Mouse (Mus musculus): Measurements from ENCODE around the gene Acer2.

Gene Acer2

DNA sequence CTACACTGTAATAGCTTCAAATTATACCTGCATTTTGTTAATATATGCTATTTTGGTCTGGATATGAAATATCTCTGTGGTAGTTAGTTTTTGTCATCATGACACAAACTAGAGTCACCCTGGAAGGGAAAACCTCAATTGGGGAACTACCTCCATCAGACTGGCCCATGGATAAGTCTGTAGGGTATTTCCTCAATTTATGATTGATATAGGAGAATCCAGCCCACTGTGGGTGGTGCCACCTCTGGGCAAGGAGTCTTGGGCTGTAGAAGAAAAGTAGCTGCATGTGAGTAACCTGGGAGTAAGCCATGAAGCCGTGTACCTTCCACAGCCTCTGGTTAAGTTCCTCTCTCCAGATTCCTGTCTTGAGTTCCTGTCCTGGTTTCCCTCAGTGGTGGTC is 74.6 kb downstream of the Acer2 start:
- peak; percentile 58 for DNase-seq (ENCODE audit: extremely low read depth, low read depth)

DNA sequence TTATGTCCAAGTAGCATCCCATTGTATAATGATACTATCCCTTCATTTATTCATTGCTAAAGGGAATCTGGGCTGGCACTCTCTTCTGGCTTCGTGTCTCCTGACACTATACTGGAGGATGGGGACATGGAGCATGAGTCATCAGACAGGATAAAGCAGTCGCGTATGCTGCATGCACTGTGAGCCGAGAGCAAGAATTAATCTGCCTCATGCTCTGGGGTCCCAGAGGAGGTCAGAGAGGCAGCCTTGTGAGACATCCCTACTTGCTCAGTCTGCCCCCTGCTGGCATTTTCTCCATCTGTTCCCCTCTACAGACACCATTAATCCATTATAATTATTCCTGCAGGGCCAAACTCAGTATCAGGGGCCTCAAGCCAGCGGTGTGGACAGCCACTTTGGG is 79.3 kb downstream of the Acer2 start:
- no peak for DNase-seq (ENCODE audit: extremely low read depth, low read depth)

DNA sequence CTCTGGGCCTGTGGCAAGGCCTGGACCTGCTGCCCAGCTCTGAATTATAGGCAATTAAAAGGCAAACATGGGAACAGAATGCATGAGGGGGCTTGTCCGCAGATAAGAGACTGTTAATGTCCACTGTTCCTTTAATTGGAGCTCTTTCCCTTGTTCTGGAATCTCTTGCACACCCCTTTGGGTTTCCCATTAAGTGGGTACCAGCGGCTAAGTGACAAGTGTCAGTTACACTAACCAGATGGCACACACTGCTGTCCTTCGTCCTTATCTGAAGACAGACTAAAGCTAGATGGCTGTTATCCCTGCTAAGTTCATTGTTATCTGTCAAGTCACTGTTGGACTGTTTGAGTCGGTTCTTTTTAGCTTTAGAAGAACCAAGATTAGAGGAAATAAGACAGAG is 81.3 kb downstream of the Acer2 start:
- DNase-seq (ENCODE audit: extremely low read depth, low read depth) = no peak

DNA sequence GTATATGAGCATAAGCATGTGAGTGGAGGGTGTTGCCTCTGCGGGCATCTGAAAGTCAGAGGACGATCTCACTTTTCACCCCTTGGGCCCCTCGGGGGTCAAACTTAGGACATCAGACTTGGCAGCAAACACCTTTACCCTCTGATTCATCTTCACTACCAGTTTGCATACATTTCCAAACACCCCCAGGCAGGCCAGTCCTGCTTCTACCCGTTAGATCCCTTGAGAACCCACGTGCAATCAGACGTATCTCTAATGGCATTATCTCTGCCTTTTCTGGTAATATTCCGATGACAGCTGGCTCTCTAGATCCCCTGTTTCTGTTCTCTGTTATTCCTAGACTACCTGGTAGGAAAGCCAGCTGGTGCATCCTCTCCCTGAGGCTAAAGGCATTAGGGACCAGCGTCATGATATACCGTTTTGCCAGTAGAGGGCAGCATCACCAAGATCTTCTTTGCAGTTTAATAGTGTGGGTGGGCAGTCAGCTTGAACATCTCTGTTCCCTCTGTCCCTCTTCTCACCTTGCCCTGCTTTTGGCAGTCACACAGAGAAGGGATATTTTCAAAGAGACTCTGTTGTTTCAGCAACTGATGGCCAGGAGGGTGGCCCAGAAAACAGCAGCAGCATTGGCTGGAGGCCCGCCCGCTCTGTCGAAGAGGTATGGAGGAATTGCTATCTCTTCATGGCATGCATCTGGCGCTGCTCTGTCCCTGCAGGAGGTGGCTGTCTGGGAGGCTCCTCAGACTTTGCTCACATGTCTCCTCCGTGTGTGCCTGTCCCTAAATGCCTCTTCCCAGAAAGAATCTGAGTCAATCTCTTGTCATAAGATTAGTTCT is 83.6 kb downstream of the Acer2 start:
- peak; percentile 22 for DNase-seq (ENCODE audit: extremely low read depth, low read depth)

DNA sequence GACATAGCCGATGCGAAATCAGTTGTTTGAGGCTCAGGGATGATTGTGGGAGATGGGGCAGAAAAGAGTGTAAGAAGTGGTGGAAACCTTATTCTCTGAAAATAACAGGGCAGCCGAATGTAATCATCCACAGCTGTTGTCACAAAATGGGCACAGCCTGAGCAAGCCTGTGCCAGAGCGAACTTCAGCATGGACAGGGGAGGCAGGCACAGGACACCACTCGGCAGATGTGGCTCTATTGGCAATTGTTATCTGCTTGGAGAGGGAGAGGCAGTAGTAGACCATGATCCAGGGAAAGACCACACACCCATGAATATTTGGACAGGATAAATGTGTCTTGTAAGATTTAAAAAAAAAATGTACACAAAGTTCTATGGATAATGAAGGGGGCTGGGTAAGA is 103.1 kb downstream of the Acer2 start:
- DNase-seq (ENCODE audit: extremely low read depth, low read depth) = no peak

Data from MEL-GATA-1-ER (cell line).